Mouse (Mus musculus): ENCODE data around the gene Tesk2. TPM values are rescaled to one million over a fixed set of nuclear protein-coding genes. Genes with fewer than 3 reads are reported as not detected.

Gene Tesk2
- polyA plus RNA-seq, 1 experiment from 2014 or later, result 7.8 TPM

- Histone ChIP-seq H3K36me3 (no peaks in the 10 kb centered on the region), H3K4me3 (peak overlapping the region; percentile 76; the same call in 1 of the 2 replicates), H3K9me3 (no peaks in the 10 kb centered on the region), H3K9ac (no peak overlapping the region), H3K27me3 (no peaks in the 10 kb centered on the region), H3K4me2 (peak overlapping the region; percentile 78; the same call in 1 of the 2 replicates), H3K27ac (no peak overlapping the region), H3K4me1 (peaks cover 13% of the 10 kb centered on the region; the same call in 1 of the 2 replicates)
- no peak for ATAC-seq (ENCODE audit: insufficient number of reproducible peaks, low FRiP score, low TSS enrichment, low read depth)
- 48% methylated on average over 7 of the region's 7 CpGs for WGBS
Observed at GRCm38 (mm10) chr4:116722230-116722629, 1.5 kb downstream of the Tesk2 start.

GRCm38 (mm10) chr4:116725444-116725843 lies 4.7 kb downstream of the Tesk2 start:
- Histone ChIP-seq H3K36me3 (no peaks in the 10 kb centered on the region), H3K4me1 (peaks cover 7% of the 10 kb centered on the region; the same call in 1 of the 2 replicates), H3K4me3 (no peak overlapping the region), H3K27me3 (no peaks in the 10 kb centered on the region), H3K27ac (no peak overlapping the region), H3K4me2 (no peak overlapping the region), H3K9ac (no peak overlapping the region), H3K9me3 (no peaks in the 10 kb centered on the region)
- no peak for ATAC-seq (ENCODE audit: insufficient number of reproducible peaks, low FRiP score, low TSS enrichment, low read depth)
- 82% methylated on average over 5 of the region's 5 CpGs for WGBS

- WGBS, result 66% methylated on average over 3 of the region's 3 CpGs
Observed at GRCm38 (mm10) chr4:116727401-116727800, 6.7 kb downstream of the Tesk2 start.

GRCm38 (mm10) chr4:116729532-116729931 lies 8.8 kb downstream of the Tesk2 start:
- 94% methylated on average over 3 of the region's 3 CpGs for WGBS
- Histone ChIP-seq H3K9ac (no peak overlapping the region), H3K27me3 (no peaks in the 10 kb centered on the region), H3K27ac (no peak overlapping the region), H3K36me3 (no peaks in the 10 kb centered on the region), H3K4me3 (no peak overlapping the region), H3K4me1 (no peaks in the 10 kb centered on the region), H3K9me3 (no peaks in the 10 kb centered on the region), H3K4me2 (no peak overlapping the region)
- no peak for ATAC-seq (ENCODE audit: insufficient number of reproducible peaks, low FRiP score, low TSS enrichment, low read depth)

More at GRCm38 (mm10) chr4:116727401-116727800, 6.7 kb downstream of the Tesk2 start:
- Histone ChIP-seq H3K9ac (no peak overlapping the region), H3K27ac (no peak overlapping the region), H3K9me3 (no peaks in the 10 kb centered on the region), H3K4me2 (no peak overlapping the region), H3K27me3 (no peaks in the 10 kb centered on the region), H3K4me3 (no peak overlapping the region), H3K4me1 (no peaks in the 10 kb centered on the region), H3K36me3 (no peaks in the 10 kb centered on the region)
- ATAC-seq (ENCODE audit: insufficient number of reproducible peaks, low FRiP score, low TSS enrichment, low read depth), result no peak

- H3K9me3 ChIP-seq, result no peaks in the 10 kb centered on the region
- H3K9ac ChIP-seq, result no peak overlapping the region
- no peaks in the 10 kb centered on the region for H3K4me1 ChIP-seq
- no peaks in the 10 kb centered on the region for H3K27me3 ChIP-seq
- ATAC-seq (ENCODE audit: insufficient number of reproducible peaks, low FRiP score, low TSS enrichment, low read depth), result no peak
- no peak overlapping the region for H3K4me3 ChIP-seq
- no peak overlapping the region for H3K4me2 ChIP-seq
- WGBS, result 89% methylated on average over 9 of the region's 9 CpGs
- H3K27ac ChIP-seq, result no peak overlapping the region
- no peaks in the 10 kb centered on the region for H3K36me3 ChIP-seq
Observed at GRCm38 (mm10) chr4:116731077-116731476, 10.3 kb downstream of the Tesk2 start.

- no peak for ATAC-seq (ENCODE audit: insufficient number of reproducible peaks, low FRiP score, low TSS enrichment, low read depth)
- Histone ChIP-seq H3K4me1 (no peaks in the 10 kb centered on the region), H3K4me3 (no peak overlapping the region), H3K27me3 (no peaks in the 10 kb centered on the region), H3K4me2 (no peak overlapping the region), H3K27ac (no peak overlapping the region), H3K9me3 (no peaks in the 10 kb centered on the region), H3K9ac (no peak overlapping the region), H3K36me3 (no peaks in the 10 kb centered on the region)
- WGBS, result 75% methylated on average over 5 of the region's 5 CpGs
Observed at GRCm38 (mm10) chr4:116732355-116732754, 11.6 kb downstream of the Tesk2 start.

GRCm38 (mm10) chr4:116734996-116735395 lies 14.2 kb downstream of the Tesk2 start:
- Histone ChIP-seq H3K4me2 (no peak overlapping the region), H3K9me3 (no peaks in the 10 kb centered on the region), H3K4me3 (no peak overlapping the region), H3K4me1 (no peaks in the 10 kb centered on the region), H3K9ac (no peak overlapping the region), H3K27ac (no peak overlapping the region), H3K27me3 (no peaks in the 10 kb centered on the region), H3K36me3 (no peaks in the 10 kb centered on the region)
- no peak for ATAC-seq (ENCODE audit: insufficient number of reproducible peaks, low FRiP score, low TSS enrichment, low read depth)
- WGBS, result 69% methylated on average over 2 of the region's 2 CpGs

GRCm38 (mm10) chr4:116738972-116739751 lies 18.4 kb downstream of the Tesk2 start:
- Histone ChIP-seq H3K9me3 (no peaks in the 10 kb centered on the region), H3K27ac (no peak overlapping the region), H3K36me3 (no peaks in the 10 kb centered on the region), H3K9ac (no peak overlapping the region), H3K27me3 (no peaks in the 10 kb centered on the region), H3K4me3 (no peak overlapping the region), H3K4me2 (no peak overlapping the region), H3K4me1 (no peaks in the 10 kb centered on the region)
- no peak for ATAC-seq (ENCODE audit: insufficient number of reproducible peaks, low FRiP score, low TSS enrichment, low read depth)
- 79% methylated on average over 9 of the region's 9 CpGs for WGBS

GRCm38 (mm10) chr4:116749750-116750149 lies 29.0 kb downstream of the Tesk2 start:
- H3K36me3 ChIP-seq, result no peaks in the 10 kb centered on the region
- no peaks in the 10 kb centered on the region for H3K9me3 ChIP-seq
- no peak for ATAC-seq (ENCODE audit: insufficient number of reproducible peaks, low FRiP score, low TSS enrichment, low read depth)
- WGBS, result 73% methylated on average over 2 of the region's 2 CpGs
- no peaks in the 10 kb centered on the region for H3K4me1 ChIP-seq
- H3K4me2 ChIP-seq, result no peak overlapping the region
- H3K9ac ChIP-seq, result no peak overlapping the region
- no peak overlapping the region for H3K27ac ChIP-seq
- no peaks in the 10 kb centered on the region for H3K27me3 ChIP-seq
- H3K4me3 ChIP-seq, result no peak overlapping the region

- WGBS, result 91% methylated on average over 2 of the region's 2 CpGs
- Histone ChIP-seq H3K4me2 (no peak overlapping the region), H3K36me3 (no peaks in the 10 kb centered on the region), H3K27ac (no peak overlapping the region), H3K4me3 (no peak overlapping the region), H3K9me3 (no peaks in the 10 kb centered on the region), H3K9ac (no peak overlapping the region), H3K27me3 (no peaks in the 10 kb centered on the region), H3K4me1 (no peaks in the 10 kb centered on the region)
- ATAC-seq (ENCODE audit: insufficient number of reproducible peaks, low FRiP score, low TSS enrichment, low read depth), result no peak
Observed at GRCm38 (mm10) chr4:116761914-116762313, 41.2 kb downstream of the Tesk2 start.

GRCm38 (mm10) chr4:116764001-116764400 lies 43.3 kb downstream of the Tesk2 start:
- H3K9ac ChIP-seq, result no peak overlapping the region
- WGBS, result 92% methylated on average over 5 of the region's 5 CpGs
- H3K4me2 ChIP-seq, result no peak overlapping the region
- no peaks in the 10 kb centered on the region for H3K9me3 ChIP-seq
- H3K27ac ChIP-seq, result no peak overlapping the region
- H3K4me3 ChIP-seq, result no peak overlapping the region
- H3K36me3 ChIP-seq, result no peaks in the 10 kb centered on the region
- no peaks in the 10 kb centered on the region for H3K4me1 ChIP-seq
- ATAC-seq (ENCODE audit: insufficient number of reproducible peaks, low FRiP score, low TSS enrichment, low read depth), result no peak
- H3K27me3 ChIP-seq, result no peaks in the 10 kb centered on the region

- no peak for ATAC-seq (ENCODE audit: insufficient number of reproducible peaks, low FRiP score, low TSS enrichment, low read depth)
- no peak overlapping the region for H3K9ac ChIP-seq
- H3K4me3 ChIP-seq, result no peak overlapping the region
- H3K4me1 ChIP-seq, result no peaks in the 10 kb centered on the region
- H3K27me3 ChIP-seq, result no peaks in the 10 kb centered on the region
- WGBS, result 79% methylated on average over 5 of the region's 5 CpGs
- H3K9me3 ChIP-seq, result no peaks in the 10 kb centered on the region
- no peaks in the 10 kb centered on the region for H3K36me3 ChIP-seq
- H3K4me2 ChIP-seq, result no peak overlapping the region
- H3K27ac ChIP-seq, result no peak overlapping the region
Observed at GRCm38 (mm10) chr4:116768510-116768909, 47.8 kb downstream of the Tesk2 start.

Measured in limb, embryonic 15.5 days (tissue).